Mouse (Mus musculus) NIH3T3 (cell line): ENCODE results near the gene Lyg1.

Experiments used
- DNase-seq: peaks from one replicate; pipeline ENCODE4 v3.0.0-alpha.2; 2012; ENCODE audit warnings: low read depth

The Lyg1 gene

DNA sequence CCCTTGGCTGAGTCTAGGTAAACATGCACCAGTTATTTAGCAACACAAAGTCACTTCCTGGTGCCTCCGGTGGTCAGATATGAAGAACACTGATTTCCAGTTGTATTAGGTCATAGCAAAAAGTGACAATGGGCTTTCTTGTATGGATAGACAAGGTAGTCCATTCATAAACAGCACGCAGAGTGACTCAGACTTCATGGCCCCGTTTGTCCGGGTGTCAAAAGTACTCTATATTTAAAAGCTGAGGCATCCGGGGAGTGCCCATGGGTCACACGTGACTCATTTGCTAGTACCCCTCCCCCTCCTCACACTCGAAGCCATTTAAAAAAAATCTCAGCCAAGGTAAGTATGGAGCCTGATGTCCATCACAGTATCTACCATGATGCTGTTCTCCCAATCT lies 2.8 kb downstream of the Lyg1 start:
- peak; percentile 45 for DNase-seq

DNA sequence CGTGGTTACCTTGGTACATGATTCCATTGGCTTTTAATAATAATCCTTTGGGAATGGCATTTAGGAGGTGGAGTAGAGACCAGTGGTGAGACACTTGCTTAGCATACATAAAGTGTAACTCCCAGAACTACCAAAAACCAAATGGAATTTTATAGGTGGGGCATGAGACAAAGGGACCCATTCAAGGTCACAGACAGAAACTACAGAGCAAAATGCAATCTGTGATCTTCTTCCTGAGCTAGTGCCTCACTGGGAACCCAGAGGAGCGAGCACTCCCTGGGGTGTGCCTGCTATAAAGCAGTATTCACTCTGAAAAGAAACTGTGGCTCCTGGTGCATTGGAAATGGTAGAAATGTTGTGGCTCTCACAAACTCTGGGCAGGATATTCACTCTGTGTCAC lies 8.7 kb downstream of the Lyg1 start:
- DNase-seq = no peak

DNA sequence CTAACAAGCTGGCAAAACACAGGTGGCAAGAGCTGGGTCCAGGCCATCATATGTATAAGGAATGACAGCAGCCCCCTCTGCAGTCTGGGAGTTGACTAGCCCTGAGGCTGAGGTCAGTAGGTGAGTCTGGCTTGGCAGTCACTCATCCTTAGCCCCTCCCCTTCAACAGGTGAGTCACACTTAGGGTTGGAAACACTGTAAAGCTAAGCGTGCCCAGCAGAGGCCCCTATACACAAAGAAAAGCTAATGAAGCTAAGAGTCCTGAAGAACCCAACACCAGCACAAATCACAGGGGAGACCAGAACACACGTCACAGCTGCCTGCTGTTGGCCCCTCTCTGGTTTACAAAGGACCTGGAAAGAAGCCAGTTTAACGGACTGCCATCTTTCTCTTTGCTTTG lies 25.8 kb downstream of the Lyg1 start:
- DNase-seq = peak; percentile 89

DNA sequence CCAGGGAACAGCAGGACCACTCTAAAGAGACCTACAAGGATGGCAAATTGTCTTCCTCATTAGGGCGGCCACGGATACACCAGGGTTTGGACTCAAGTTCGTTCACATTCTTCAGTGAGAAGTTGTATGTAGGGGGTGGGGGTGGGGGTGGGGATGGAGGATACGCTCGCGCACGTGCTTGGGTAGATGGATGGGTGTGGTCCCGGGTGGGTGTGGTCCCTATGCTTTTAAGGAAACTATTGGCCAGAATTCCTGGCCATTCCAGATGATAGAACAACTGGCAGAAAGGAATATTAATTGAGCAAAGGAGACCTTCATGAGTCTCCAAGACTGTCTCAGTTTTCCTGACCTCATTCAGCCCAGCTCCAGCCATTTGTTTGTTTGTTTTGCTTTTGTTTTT lies 31.6 kb downstream of the Lyg1 start:
- no peak for DNase-seq

DNA sequence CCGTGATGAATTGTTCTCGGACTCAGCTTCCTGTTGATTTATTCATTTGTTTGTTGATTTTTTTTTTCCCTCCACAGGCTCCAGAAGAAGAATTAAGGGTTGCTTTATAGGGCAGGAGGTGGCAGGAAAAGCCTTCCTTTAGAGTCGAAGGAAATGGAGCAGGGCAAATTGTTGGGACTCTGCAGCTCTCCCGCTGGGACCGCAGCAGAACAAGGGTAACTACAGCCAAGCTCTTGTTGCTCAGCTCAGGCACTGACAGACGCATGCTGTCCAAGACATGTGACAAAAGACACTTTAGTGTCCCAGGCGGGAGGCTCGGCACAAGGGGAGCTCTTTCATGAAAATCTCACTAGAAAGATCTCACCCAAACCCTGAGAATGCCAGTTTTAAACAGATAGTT lies 35.0 kb downstream of the Lyg1 start:
- DNase-seq = no peak

DNA sequence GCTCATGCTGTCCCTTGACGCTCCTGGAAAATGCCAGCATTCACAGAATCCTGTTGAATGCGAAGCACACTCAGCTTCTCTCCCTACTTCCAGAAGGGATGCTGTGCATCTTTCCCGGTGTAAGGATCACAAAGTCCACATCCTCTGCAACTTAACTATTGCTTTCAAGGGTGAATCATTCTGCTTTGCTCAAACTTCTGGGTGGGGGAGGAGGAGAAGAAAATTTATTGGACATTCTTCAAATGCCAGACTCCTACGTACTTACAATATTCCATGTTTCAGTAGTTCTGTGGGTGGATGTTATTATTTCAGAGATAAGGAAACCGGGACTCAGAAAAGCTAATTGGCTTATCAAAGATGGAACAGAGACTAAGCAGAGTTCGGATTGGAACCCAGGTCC lies 39.5 kb downstream of the Lyg1 start:
- peak; percentile 51 for DNase-seq

DNA sequence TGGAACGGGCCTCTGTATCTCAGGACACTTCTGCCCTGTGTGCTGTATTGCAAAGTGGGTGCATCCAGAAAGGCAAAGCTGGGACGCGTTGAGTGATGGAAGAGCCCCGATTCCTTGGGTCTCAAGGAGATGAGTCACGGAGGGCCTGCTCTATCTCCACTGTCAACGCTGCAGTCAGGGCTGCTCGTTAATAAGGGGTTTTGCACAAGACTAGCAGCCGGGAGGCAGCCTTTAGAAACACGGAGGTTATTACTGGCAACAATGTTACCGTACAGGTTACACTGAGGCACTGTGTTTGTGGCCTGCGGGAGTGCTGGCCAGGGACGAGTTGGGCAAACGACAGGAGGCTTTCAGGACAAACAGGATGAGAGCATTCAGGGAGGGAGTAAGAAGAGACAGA lies 39.9 kb downstream of the Lyg1 start:
- peak; percentile 58 for DNase-seq

DNA sequence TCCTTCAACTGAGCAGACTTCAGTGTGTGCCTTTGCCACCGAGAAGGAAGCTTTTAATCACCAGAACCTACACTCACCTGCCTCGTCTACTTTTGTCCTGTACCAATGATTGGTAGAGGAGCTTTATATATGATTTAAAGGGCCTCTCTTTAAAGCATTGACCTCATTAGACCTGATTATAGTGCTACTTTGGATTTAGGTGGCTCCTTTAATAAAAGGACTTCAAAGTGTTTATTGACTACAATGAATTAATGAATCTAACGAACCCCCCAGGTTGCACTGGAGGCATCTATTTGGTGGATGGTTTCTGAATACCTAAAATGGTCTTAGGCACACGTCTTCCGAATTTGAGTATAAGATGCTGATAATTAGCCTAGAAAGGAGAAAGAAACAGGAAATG lies 41.2 kb downstream of the Lyg1 start, which contains the start of gene Lyg2:
Lyg2 (minus strand) TSS at position 101 of the 400 bp plus-strand sequence.
- DNase-seq = no peak

DNA sequence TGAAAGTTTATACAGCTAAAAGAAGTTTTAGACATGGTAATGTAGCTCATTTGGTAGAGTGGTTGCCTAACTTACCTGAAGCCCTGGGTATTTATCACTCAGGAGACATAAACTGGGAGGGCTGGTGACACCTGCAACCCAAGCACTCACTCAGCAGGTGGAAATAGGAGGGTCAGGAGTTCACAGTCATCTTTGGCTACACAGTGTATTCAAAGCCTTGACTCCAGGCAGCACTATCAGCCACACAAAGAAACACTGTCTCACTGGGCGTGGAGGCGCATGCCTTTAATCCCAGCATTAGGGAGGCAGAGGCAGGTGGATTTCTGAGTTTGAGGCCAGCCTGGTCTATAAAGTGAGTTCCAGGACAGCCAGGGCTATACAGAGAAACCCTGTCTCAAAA lies 44.8 kb downstream of the Lyg1 start:
- DNase-seq = no peak

DNA sequence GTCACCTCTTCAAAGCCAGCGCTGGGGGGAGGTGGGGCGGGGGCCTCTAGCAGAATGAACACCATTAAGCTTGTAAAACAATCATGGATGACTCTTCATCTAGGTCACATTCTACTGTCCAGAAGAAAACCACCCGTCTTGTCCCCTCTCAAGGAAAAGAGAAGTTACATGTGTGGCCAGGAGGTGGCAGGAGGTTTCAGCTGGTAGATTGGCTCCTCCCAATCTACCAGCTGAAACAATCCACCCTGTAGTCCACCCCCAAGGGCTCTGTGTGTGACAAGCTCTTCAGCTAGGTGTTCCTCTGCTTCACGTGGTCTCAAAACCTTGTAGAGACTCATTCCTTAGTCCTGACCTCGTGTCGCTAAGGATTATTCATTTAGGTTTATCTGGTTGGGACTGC lies 54.4 kb downstream of the Lyg1 start:
- peak; percentile 61 for DNase-seq

DNA sequence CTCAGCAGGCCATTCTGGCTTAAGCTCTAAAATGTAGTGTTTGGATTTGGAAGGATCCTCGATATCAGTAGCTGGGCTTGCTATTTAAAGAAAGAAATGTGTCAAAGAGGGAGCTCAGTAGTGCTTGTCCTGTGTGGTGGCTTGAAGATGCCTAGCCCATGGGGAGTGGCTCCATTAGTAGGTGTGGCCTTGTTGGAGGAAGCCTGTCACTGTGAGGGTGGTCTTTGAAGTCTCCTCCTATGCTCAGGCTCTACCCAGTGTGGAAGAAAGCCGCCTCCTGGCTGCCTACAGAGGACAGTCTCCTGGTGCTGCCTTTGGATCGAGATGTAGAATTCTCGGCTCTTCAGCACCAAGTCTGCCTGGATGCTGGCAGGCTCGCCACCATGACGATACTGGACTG lies 57.3 kb downstream of the Lyg1 start:
- no peak for DNase-seq

DNA sequence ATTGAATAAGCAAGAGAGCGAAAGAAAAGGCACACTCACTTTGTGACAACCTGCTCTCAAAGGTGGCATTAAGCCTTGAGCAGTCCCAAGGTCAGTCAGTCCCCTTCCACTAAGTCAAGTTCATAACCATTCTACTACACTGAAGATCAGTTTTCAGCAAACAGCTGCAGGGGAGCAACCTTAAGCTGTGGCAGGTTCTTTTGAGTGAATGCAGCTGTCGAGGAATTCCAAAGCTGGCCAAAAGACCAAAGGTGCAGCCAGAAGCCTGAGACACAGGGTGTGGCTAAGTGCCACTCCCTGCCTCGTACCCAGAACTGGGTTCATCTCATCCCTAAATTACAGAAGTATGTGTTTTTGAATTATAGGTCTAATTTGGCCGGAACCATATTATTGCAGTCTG lies 57.7 kb downstream of the Lyg1 start:
- DNase-seq = no peak
